Mouse (Mus musculus) testis, adult 2 months (tissue): ENCODE measurements at regions not wholly inside any gene's neighbourhood (a gene's known extent, or its start where the extent isn't known, plus 50 kb on each side); places are given as distances from the start of the nearest gene placed in this dataset.

Source experiments
- H3K27ac ChIP-seq: fragments of 200-500 bp; 2 replicates; pipeline ENCODE4 v1.5.1; 2012; ENCODE audit warnings: low read depth, low read length; ENCODE audit not compliant: control insufficient read depth, insufficient read depth
- H3K27me3 ChIP-seq: fragments of 200-500 bp; 2 replicates; pipeline ENCODE4 v1.6.1; 2012; ENCODE audit warnings: mild to moderate bottlenecking, low read length, moderate library complexity; ENCODE audit not compliant: control insufficient read depth, insufficient read depth
- H3K36me3 ChIP-seq: fragments of 200-500 bp; 2 replicates; pipeline ENCODE4 v1.6.1; 2012; ENCODE audit warnings: mild to moderate bottlenecking, low read length; ENCODE audit not compliant: control insufficient read depth, insufficient read depth
- H3K4me1 ChIP-seq: fragments of 200-500 bp; 2 replicates; pipeline ENCODE4 v1.6.1; 2012; ENCODE audit warnings: low read length; ENCODE audit not compliant: control insufficient read depth, insufficient read depth
- H3K4me3 ChIP-seq: fragments of 200-500 bp; 2 replicates; pipeline ENCODE4 v1.5.1; 2012; ENCODE audit warnings: low read depth, mild to moderate bottlenecking, low read length, moderate library complexity, mixed read lengths; ENCODE audit not compliant: control insufficient read depth
- CTCF ChIP-seq: fragments of 200-500 bp; IDR thresholded peaks from 2 replicates; pipeline ENCODE4 v1.5.1; 2012; ENCODE audit warnings: low read depth, mild to moderate bottlenecking, inconsistent platforms, low read length, moderate library complexity; ENCODE audit not compliant: control insufficient read depth, insufficient read depth, insufficient replicate concordance
- POLR2A ChIP-seq: fragments of 200-500 bp; IDR thresholded peaks from 2 replicates; pipeline ENCODE4 v1.6.1; 2012; ENCODE audit warnings: low read depth, mild to moderate bottlenecking, inconsistent platforms, low read length, moderate library complexity; ENCODE audit not compliant: control insufficient read depth

DNA sequence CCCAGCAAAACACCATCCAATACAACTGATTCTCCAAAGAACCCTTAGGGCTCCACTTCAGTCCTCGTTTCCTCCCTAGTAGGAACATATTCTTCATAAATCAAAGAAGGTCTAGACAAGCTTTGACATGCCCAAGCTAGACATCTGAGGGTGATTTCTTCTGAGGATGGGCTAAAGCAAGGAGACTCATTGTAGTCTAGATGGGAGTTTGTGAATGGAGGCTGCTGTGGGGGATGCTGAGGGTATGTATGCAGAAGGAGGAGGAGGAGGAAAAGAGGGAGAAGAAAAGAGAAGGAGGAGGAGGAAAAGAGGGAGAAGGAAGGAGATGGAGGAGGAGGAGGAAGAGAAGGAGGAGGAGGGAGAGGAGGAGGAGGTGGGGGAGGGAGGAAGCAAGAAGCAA is 178.9 kb downstream of the Foxo1 start:
- H3K27me3 ChIP-seq: no peaks in the 10 kb centered on the region
- TF ChIP-seq CTCF: no peak
- no peak for TF ChIP-seq POLR2A

DNA sequence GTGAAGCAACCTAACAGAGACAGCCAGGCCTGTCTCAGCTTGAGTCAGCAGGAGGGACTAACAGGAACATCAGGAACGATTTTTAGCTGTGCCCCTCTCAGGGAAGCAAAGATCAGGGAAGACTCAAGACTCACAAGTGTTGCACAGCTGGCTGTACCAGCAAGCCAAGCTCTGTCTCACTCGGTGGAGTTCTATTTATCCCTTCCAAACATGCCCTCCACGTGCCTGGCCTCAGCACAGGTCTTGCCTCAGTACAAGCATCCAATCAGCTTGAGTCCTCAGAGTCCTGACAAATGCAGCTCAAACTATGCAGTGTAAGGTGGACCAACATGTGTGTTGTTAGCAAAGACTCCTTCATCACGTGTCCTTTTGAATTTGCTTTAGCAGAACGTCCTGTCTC is 178.4 kb downstream of the Foxo1 start:
- Histone ChIP-seq H3K27ac (no peak overlapping the region), H3K4me1 (no peaks in the 10 kb centered on the region), H3K36me3 (no peaks in the 10 kb centered on the region), H3K27me3 (no peaks in the 10 kb centered on the region), H3K4me3 (no peak overlapping the region)
- no peak for TF ChIP-seq CTCF
- no peak for TF ChIP-seq POLR2A

More for the DNA sequence above, 178.9 kb downstream of the Foxo1 start:
- no peaks in the 10 kb centered on the region for H3K4me1 ChIP-seq
- no peaks in the 10 kb centered on the region for H3K36me3 ChIP-seq
- H3K27ac ChIP-seq: no peak overlapping the region
- H3K4me3 ChIP-seq: no peak overlapping the region

DNA sequence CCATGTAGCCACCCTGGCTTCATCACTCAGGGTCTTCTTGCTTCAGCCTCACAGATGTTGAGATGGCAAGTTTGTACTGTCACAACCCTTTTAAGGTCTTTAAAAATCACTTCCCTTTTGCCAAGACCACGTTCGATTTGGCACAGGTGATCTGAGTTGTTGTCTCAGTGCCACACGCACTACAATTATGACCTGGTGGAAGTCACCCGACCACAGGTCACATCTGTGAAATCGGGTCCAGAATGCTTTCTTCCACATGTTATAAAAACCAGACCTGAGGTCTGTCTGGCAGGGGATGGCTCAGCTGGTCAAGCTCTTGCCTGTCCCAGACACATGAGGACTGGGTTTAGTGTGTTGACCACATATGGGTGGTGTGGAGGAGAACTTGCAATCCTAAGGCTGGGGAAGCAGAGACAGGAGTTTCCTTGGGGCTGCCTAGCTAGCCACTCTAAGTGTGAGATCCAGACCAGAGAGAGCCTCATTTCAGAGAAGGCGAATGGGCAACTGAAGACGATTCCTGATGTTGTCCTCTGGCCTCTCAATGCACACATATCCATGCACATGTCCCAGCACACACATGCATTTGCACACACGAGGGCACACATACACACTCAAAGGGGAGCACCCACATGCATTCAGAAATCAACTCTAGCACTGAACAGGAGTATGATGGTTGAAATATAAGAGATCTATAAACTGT is 176.4 kb downstream of the Foxo1 start:
- no peak overlapping the region for H3K27ac ChIP-seq

DNA sequence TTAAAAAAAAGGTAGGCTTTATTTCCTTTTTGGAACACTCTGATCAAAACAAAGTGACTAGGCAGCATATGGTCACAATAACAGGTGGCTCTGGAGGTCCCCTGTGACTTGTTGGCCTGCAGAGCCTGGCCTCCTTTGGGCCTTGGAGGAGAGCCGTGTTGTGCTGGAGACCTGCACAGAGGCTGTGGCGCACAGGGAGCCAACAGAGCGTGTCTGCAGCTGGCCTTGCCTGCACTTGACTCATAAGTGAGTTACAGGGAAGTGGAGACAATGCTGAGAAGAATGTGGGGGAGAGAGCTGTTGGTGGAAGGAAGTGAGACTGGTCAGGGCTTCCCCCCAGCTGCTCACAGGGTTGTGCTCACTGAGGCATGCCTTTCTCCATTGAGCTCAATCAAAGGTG is 175.7 kb downstream of the Foxo1 start:
- no peak overlapping the region for H3K27ac ChIP-seq
- no peak overlapping the region for H3K4me3 ChIP-seq
- no peaks in the 10 kb centered on the region for H3K27me3 ChIP-seq
- H3K4me1 ChIP-seq: no peaks in the 10 kb centered on the region
- no peaks in the 10 kb centered on the region for H3K36me3 ChIP-seq
- TF ChIP-seq CTCF (no peak), POLR2A (no peak)

More for the DNA sequence above, 176.4 kb downstream of the Foxo1 start:
- Histone ChIP-seq H3K4me3 (no peak overlapping the region), H3K4me1 (no peaks in the 10 kb centered on the region), H3K27me3 (no peaks in the 10 kb centered on the region), H3K36me3 (no peaks in the 10 kb centered on the region)
- TF ChIP-seq POLR2A (no peak), CTCF (no peak)

DNA sequence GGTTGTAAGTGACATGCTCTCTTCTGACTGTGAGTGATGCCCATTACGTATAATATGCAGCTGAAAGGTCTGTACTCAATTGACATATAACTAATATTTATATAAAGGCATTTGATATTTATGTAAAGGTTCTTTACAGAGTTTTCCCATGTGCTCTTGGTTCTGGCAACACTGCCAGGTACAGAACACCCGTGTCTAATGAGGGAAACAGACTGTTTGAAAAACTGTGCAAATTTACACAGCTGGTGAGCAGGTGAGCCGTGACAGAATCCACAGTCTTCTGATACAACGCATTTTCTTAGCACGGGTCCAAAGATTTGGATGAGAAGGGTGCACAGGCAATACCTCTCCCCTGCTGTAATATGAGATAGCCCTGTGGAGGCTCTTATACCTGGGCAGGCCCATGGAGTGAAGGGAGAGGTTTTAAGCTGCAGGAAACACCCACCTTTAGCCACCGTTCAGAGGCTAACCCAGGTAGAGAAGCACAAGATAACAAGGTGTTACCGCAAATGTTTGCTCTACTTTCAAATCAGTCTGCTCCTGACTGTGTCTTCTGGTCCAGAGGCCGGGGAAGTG is 161.0 kb downstream of the Foxo1 start:
- no peaks in the 10 kb centered on the region for H3K36me3 ChIP-seq
- H3K27me3 ChIP-seq: no peaks in the 10 kb centered on the region
- TF ChIP-seq CTCF (no peak), POLR2A (no peak)
- H3K4me3 ChIP-seq: no peak overlapping the region
- H3K4me1 ChIP-seq: no peaks in the 10 kb centered on the region
- no peak overlapping the region for H3K27ac ChIP-seq

DNA sequence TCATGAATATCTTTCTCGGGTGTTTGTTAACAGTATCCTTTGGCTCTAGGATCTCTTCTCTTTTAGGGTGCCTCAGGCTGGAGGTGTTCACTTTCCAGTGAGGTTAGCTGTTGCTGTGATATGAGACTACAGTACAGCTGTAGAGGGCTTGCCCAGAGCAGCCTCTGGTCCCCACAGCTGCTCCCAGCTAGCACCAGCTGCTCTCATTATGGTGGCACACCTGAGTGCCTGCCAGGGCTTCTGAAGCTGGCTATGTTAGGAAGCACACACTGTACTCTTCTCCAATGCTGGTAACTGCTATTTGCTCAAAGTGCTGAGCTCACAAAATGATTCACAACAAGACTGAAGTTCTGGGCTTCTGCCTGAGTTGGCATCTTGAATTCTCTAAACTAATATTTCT is 154.7 kb downstream of the Foxo1 start:
- no peaks in the 10 kb centered on the region for H3K36me3 ChIP-seq
- TF ChIP-seq POLR2A (no peak), CTCF (no peak)

DNA sequence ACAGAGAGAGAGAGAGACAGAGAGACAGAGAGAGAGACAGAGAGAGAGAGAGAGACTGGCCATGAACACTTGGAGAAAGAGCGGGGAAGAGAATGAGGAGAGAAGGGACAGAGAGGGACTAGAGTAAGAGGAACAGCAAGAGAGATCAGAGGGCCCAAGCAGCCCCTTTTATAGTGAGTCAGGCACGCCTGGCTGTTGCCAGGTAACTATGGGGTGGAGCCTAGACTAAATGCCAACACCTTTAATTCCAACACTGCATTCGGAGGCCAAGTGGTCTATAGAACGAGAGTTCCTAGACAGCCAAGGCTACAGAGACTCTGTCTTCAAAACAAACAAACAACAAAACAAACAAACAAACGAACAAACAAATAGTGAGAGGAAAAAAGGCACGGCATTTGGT is 148.1 kb downstream of the Foxo1 start:
- no peaks in the 10 kb centered on the region for H3K36me3 ChIP-seq
- H3K4me3 ChIP-seq: no peak overlapping the region
- H3K27ac ChIP-seq: no peak overlapping the region
- H3K27me3 ChIP-seq: no peaks in the 10 kb centered on the region
- H3K4me1 ChIP-seq: no peaks in the 10 kb centered on the region
- no peak for TF ChIP-seq CTCF
- no peak for TF ChIP-seq POLR2A

More for the DNA sequence above, 154.7 kb downstream of the Foxo1 start:
- H3K27me3 ChIP-seq: no peaks in the 10 kb centered on the region
- H3K27ac ChIP-seq: no peak overlapping the region
- H3K4me1 ChIP-seq: no peaks in the 10 kb centered on the region
- H3K4me3 ChIP-seq: no peak overlapping the region
